Mouse (Mus musculus): ENCODE measurements around the gene Gpr150.

The Gpr150 gene

GRCm38 (mm10) chr13:76056896-76057266 lies at the start of gene Gpr150:
Gpr150 (minus strand) TSS chr13:76056996.
- no peak for DNase-seq

- DNase-seq: no peak
Measured at GRCm38 (mm10) chr13:76101989-76102388, 45.2 kb upstream of the Gpr150 start.

GRCm38 (mm10) chr13:76098493-76099303 lies 41.9 kb upstream of the Gpr150 start, which contains the start of the genes Arsk and Ttc37:
Arsk (minus strand) TSS chr13:76098660.
Ttc37 (plus strand) TSS chr13:76098734.
- peak; percentile 96 for DNase-seq

- peak; percentile 73 for DNase-seq
Measured at GRCm38 (mm10) chr13:76098116-76098492, 41.3 kb upstream of the Gpr150 start.

- DNase-seq: no peak
Measured at GRCm38 (mm10) chr13:76074323-76074722, 17.5 kb upstream of the Gpr150 start.

GRCm38 (mm10) chr13:76064363-76064945 lies 7.7 kb upstream of the Gpr150 start:
- no peak for DNase-seq

- no peak for DNase-seq
Measured at GRCm38 (mm10) chr13:76063548-76063947, 6.8 kb upstream of the Gpr150 start.

GRCm38 (mm10) chr13:76062569-76062968 lies 5.8 kb upstream of the Gpr150 start:
- DNase-seq: no peak

GRCm38 (mm10) chr13:76062126-76062525 lies 5.3 kb upstream of the Gpr150 start:
- no peak for DNase-seq

GRCm38 (mm10) chr13:76059591-76059990 lies 2.8 kb upstream of the Gpr150 start:
- DNase-seq: peak; percentile 28

GRCm38 (mm10) chr13:76057267-76058069 lies 672 bp upstream of the Gpr150 start:
- no peak for DNase-seq

GRCm38 (mm10) chr13:76056261-76056724 lies 503 bp downstream of the Gpr150 start:
- peak; percentile 80 for DNase-seq

GRCm38 (mm10) chr13:76055391-76056232 lies 1.2 kb downstream of the Gpr150 start:
- peak; percentile 8 for DNase-seq

- DNase-seq: no peak
Measured at GRCm38 (mm10) chr13:76044971-76045370, 11.8 kb downstream of the Gpr150 start.

- DNase-seq: no peak
Measured at GRCm38 (mm10) chr13:76042455-76042854, 14.3 kb downstream of the Gpr150 start.

- DNase-seq: no peak
Measured at GRCm38 (mm10) chr13:76024588-76024987, 32.2 kb downstream of the Gpr150 start.

GRCm38 (mm10) chr13:76021782-76022181 lies 35.0 kb downstream of the Gpr150 start:
- DNase-seq: no peak

- no peak for DNase-seq
Measured at GRCm38 (mm10) chr13:76018844-76019400, 37.9 kb downstream of the Gpr150 start.

- DNase-seq: peak; percentile 98
Measured at GRCm38 (mm10) chr13:76017974-76018843, 38.6 kb downstream of the Gpr150 start, which contains the start of gene Rfesd. Rfesd (minus strand) TSS chr13:76018719.

- DNase-seq: no peak
Measured at GRCm38 (mm10) chr13:76017465-76017864, 39.3 kb downstream of the Gpr150 start.

GRCm38 (mm10) chr13:76014511-76014910 lies 42.3 kb downstream of the Gpr150 start:
- no peak for DNase-seq

All from kidney, adult 11 months (tissue).